ENCODE assay signal across 22 mouse cellular contexts in genomic region chr11:118225862-118226261, GRCm38 (mm10). TPM values are rescaled to one million over a fixed set of nuclear protein-coding genes. Genes with fewer than 3 reads are reported as not detected.
DNase-seq lines count a peak whose midpoint lies in the region; TF ChIP-seq lines count a peak whose summit lies in the region.
"Had no signal": no experiment of that assay in that cellular context is flagged by ENCODE, and none has a peak within 500 bp of the region (broad histone marks: within the 10 kb centered on the region; RNA-seq: fewer than 3 reads in every experiment).

No protein-coding gene starts in this region.

- no peak overlapping the region for H3K4me3 ChIP-seq in gastrocnemius, adult 2 months
- H3K4me3 ChIP-seq in testis, adult 2 months (ENCODE audit: control insufficient read depth, low read depth, low read length) = peak overlapping the region; percentile 56
- H3K4me3 ChIP-seq: kidney, embryonic 15.5 days; megakaryocyte, embryonic 14.5 days; midbrain, embryonic 15.5 days had no signal

- no peak for TF ChIP-seq POLR2A in testis, adult 2 months (IDR thresholded peaks at IDR 0.05; ENCODE audit: control insufficient read depth, low read depth, low read length)

- no peak for TF ChIP-seq CTCF in gastrocnemius, adult 2 months (IDR thresholded peaks at IDR 0.05)
- no peak for TF ChIP-seq CTCF in testis, adult 2 months (IDR thresholded peaks at IDR 0.05; ENCODE audit: control insufficient read depth, insufficient read depth, insufficient replicate concordance, low read depth, low read length)

- no peaks in the 10 kb centered on the region for H3K36me3 ChIP-seq in testis, adult 2 months (ENCODE audit: control insufficient read depth, insufficient read depth, low read length)
- H3K36me3 ChIP-seq: kidney, embryonic 15.5 days; midbrain, embryonic 15.5 days had no signal

- H3K27ac ChIP-seq in gastrocnemius, adult 2 months = peak overlapping the region; percentile 66
- H3K27ac ChIP-seq in testis, adult 2 months (ENCODE audit: control insufficient read depth, insufficient read depth, low read depth, low read length) = no peak overlapping the region
- H3K27ac ChIP-seq: hindbrain, embryonic 14.5 days; kidney, embryonic 15.5 days; midbrain, embryonic 15.5 days had no signal

- DNase-seq in gastrocnemius, adult 2 months = no peak
- no peak for DNase-seq in gastrocnemius, postnatal 36 days
- DNase-seq in testis, postnatal 14 days (ENCODE audit: low spot score) = no peak
- DNase-seq in induced T-regulatory cell, adult 2 months (ENCODE audit: low read depth) = peak; percentile 77
- peak; percentile 52 to 62 for DNase-seq in thymus, postnatal 36 days
- no peak for DNase-seq in kidney, adult 8-10 months
- no peak for DNase-seq in cerebellum, adult 9-11 months
- DNase-seq: adrenal gland, postnatal 10 days; cerebellum, adult 11 months; cerebellum, postnatal 14 days; embryo, embryonic 11 days; gastrocnemius, postnatal 10 days; heart, postnatal 14 days; kidney, postnatal 4 days; liver; liver, postnatal 0 days; right cerebral cortex, postnatal 25 days had no signal

- 0 out of 2 replicates have a peak, but pooled peaks cover 3% of the 10 kb centered on the region for H3K4me1 ChIP-seq in testis, adult 2 months (ENCODE audit: control insufficient read depth, insufficient read depth, low read length)

- no peaks in the 10 kb centered on the region for H3K27me3 ChIP-seq in testis, adult 2 months (ENCODE audit: control insufficient read depth, insufficient read depth, low read length)
- H3K27me3 ChIP-seq: kidney, embryonic 15.5 days; megakaryocyte, embryonic 14.5 days; midbrain, embryonic 15.5 days had no signal

- intact Hi-C loops in gastrocnemius, adult 2 months (cut with DNase I) = no loop called here
- intact Hi-C loops in gastrocnemius, postnatal 36 days (cut with DNase I) = no loop called here

RNA-seq across cellular contexts. Expression of gene Cyth1, which starts 22.5 kb away (rescaled TPM):
- total RNA-seq in gastrocnemius, adult 2 months (2021) = 10 to 100 TPM; 28.6 to 49.6 TPM
- 10 to 100 TPM; 33.5 to 34.7 TPM for total RNA-seq in gastrocnemius, postnatal 36 days (2021)
- 31.8 and 31.9 TPM in 2 replicates for polyA plus RNA-seq in testis, adult 2 months (2012; rRNA removed)

Comparison
In these comparisons a context has a peak if more than half of its experiments do, and no peak if none do; other contexts are left out.
1. DNase-seq: peak in induced T-regulatory cell, adult 2 months (single experiment) and thymus, postnatal 36 days (2 of 2); none in gastrocnemius, adult 2 months (single experiment), gastrocnemius, postnatal 36 days (0 of 2), testis, postnatal 14 days (single experiment), kidney, adult 8-10 months (0 of 2) and cerebellum, adult 9-11 months (single experiment).